Mouse (Mus musculus): Measurements from ENCODE around the gene Acly.

GRCm38 (mm10) chr11:100501321-100501720, 26.5 kb downstream of the Acly start:
- TF ChIP-seq CTCF (IDR thresholded peaks at IDR 0.05; ENCODE audit: low read depth, low read length), result no peak
- TF ChIP-seq POLR2A (IDR thresholded peaks at IDR 0.05; ENCODE audit: borderline replicate concordance, low read depth, low read length), result no peak
